Mouse (Mus musculus) heart, postnatal 36 days (tissue): ENCODE data around the gene Anapc2. TPM values are rescaled to one million over a fixed set of nuclear protein-coding genes. Genes with fewer than 3 reads are reported as not detected.
"Not testable (repeated sequence)": the region's sequence is repeated elsewhere in the genome, so short reads cannot be mapped to it uniquely, and the experiment has no call there.

ENCODE experiments used
- DNase-seq, 2 experiments: peaks; one replicate each; pipeline ENCODE4 v3.0.0; 2021 to 2022
- intact Hi-C: fragments of 180-260 bp; cut with DNase I; formaldehyde crosslinking; loops from one replicate; pipeline ENCODE4 v1.15.1; 2025
- total RNA-seq, 2 experiments: library from RNA; stranded (reverse); gene quantifications; 2 replicates each; pipeline ENCODE4 v1.2.3; 2021

Anapc2 gene
- total RNA-seq, 2 experiments from 2014 or later: 38.6 to 39.1 TPM

GRCm38 (mm10) chr2:25240310-25240709 is 32.0 kb upstream of the Anapc2 start:
- intact Hi-C loops: no loop called here
- DNase-seq: no peak

GRCm38 (mm10) chr2:25240723-25241437 is 31.4 kb upstream of the Anapc2 start:
- peak in 1 of 2 experiments; percentile 56 for DNase-seq
- intact Hi-C loops: no loop called here

GRCm38 (mm10) chr2:25241438-25241775 is 30.9 kb upstream of the Anapc2 start:
- DNase-seq: no peak
- intact Hi-C loops: no loop called here

GRCm38 (mm10) chr2:25242101-25242506 is 30.2 kb upstream of the Anapc2 start, which contains the start of the genes Rnf208 and Cysrt1:
Gene Rnf208 (plus strand): TSS chr2:25242255.
Gene Cysrt1 (minus strand): TSS chr2:25242452.
- DNase-seq: no peak
- intact Hi-C loops: no loop called here

GRCm38 (mm10) chr2:25243342-25243741 is 28.9 kb upstream of the Anapc2 start:
- intact Hi-C loops: no loop called here
- DNase-seq: no peak

GRCm38 (mm10) chr2:25244144-25244543 is 28.1 kb upstream of the Anapc2 start:
- intact Hi-C loops: no loop called here

GRCm38 (mm10) chr2:25246183-25247072 is 25.9 kb upstream of the Anapc2 start, which contains the start of gene AL732309.1:
Gene AL732309.1 (minus strand): TSS chr2:25246863.
- intact Hi-C loops: no loop called here
- no peak for DNase-seq

More at GRCm38 (mm10) chr2:25244144-25244543, 28.1 kb upstream of the Anapc2 start:
- no peak for DNase-seq

GRCm38 (mm10) chr2:25252331-25252730 is 19.9 kb upstream of the Anapc2 start:
- intact Hi-C loops: no loop called here
- DNase-seq: no peak

GRCm38 (mm10) chr2:25255284-25255779 is 16.9 kb upstream of the Anapc2 start, which contains the start of gene Tmem203:
Gene Tmem203 (plus strand): TSS chr2:25255439.
- intact Hi-C loops: loop anchor here (1.0 to 2.0 kb wide), 4 partner anchors 17 to 77 kb away; partner anchors contain the start of genes Anapc2, Man1b1 and Ssna1
- peak; percentile 90 for DNase-seq

- intact Hi-C loops: not testable (repeated sequence)
- DNase-seq: peak in 1 of 2 experiments; percentile 39
Observed at GRCm38 (mm10) chr2:25256443-25257109, 15.7 kb upstream of the Anapc2 start.

GRCm38 (mm10) chr2:25257250-25257649 is 15.0 kb upstream of the Anapc2 start:
- intact Hi-C loops, DNase-seq: not testable (repeated sequence)

- intact Hi-C loops: loop anchor here (2.0 kb wide), 1 partner anchor 34 kb away; no protein-coding TSS in a partner anchor
- DNase-seq: no peak
Observed at GRCm38 (mm10) chr2:25258887-25259286, 13.4 kb upstream of the Anapc2 start.

GRCm38 (mm10) chr2:25261870-25262269 is 10.4 kb upstream of the Anapc2 start:
- intact Hi-C loops: no loop called here

GRCm38 (mm10) chr2:25262291-25262767 is 9.9 kb upstream of the Anapc2 start, which contains the start of gene Tprn:
Gene Tprn (plus strand): TSS chr2:25262618.
- peak; percentile 88 to 91 for DNase-seq
- intact Hi-C loops: no loop called here

More at GRCm38 (mm10) chr2:25261870-25262269, 10.4 kb upstream of the Anapc2 start:
- no peak for DNase-seq

- peak in 1 of 2 experiments; percentile 44 for DNase-seq
- intact Hi-C loops: no loop called here
Observed at GRCm38 (mm10) chr2:25262795-25263622, 9.3 kb upstream of the Anapc2 start.

GRCm38 (mm10) chr2:25263623-25264285 is 8.5 kb upstream of the Anapc2 start:
- intact Hi-C loops: no loop called here
- no peak for DNase-seq

GRCm38 (mm10) chr2:25264286-25264660 is 8.0 kb upstream of the Anapc2 start:
- intact Hi-C loops: no loop called here
- DNase-seq: no peak

- intact Hi-C loops: no loop called here
- no peak for DNase-seq
Observed at GRCm38 (mm10) chr2:25264851-25265250, 7.4 kb upstream of the Anapc2 start.
